Mouse (Mus musculus) limb, embryonic 11.5 days (tissue): ENCODE results near the gene Myh9. TPM values are rescaled to one million over a fixed set of nuclear protein-coding genes. Genes with fewer than 3 reads are reported as not detected.
"Not testable (repeated sequence)": the region's sequence is repeated elsewhere in the genome, so short reads cannot be mapped to it uniquely, and the experiment has no call there.

Experiments used
- ATAC-seq: fragments of 200-750 bp; cut with Nextera tagmentation; 2 replicates; pipeline ENCODE4 v1.8.0; 2017; ENCODE audit warnings: low read depth; ENCODE audit not compliant: insufficient number of reproducible peaks, low FRiP score, low TSS enrichment
- DNase-seq: peaks from one replicate; pipeline ENCODE4 v3.0.0-alpha.2; 2015; ENCODE audit warnings: low spot score
- H3K27ac ChIP-seq: fragments of 300-500 bp; sonication (generic); replicated peaks from 2 replicates; pipeline ENCODE4 v1.5.1; 2014; ENCODE audit warnings: low read depth, mild to moderate bottlenecking, low read length
- H3K27me3 ChIP-seq: fragments of 300-500 bp; sonication (generic); 2 replicates; pipeline ENCODE4 v1.6.1; 2014; ENCODE audit warnings: mild to moderate bottlenecking, low read length, mixed read lengths; ENCODE audit not compliant: control insufficient read depth, insufficient read depth
- H3K36me3 ChIP-seq: fragments of 300-500 bp; sonication (generic); 2 replicates; pipeline ENCODE4 v1.6.1; 2014; ENCODE audit warnings: mild to moderate bottlenecking, low read length, moderate library complexity, mixed read lengths; ENCODE audit not compliant: control insufficient read depth, insufficient read depth
- H3K4me1 ChIP-seq: fragments of 300-500 bp; sonication (generic); 2 replicates; pipeline ENCODE4 v1.6.1; 2014; ENCODE audit warnings: low read length, mixed read lengths; ENCODE audit not compliant: control insufficient read depth, insufficient read depth
- H3K4me2 ChIP-seq: fragments of 300-500 bp; sonication (generic); 2 replicates; pipeline ENCODE4 v1.6.1; 2014; ENCODE audit warnings: low read depth, mild to moderate bottlenecking, moderate library complexity; ENCODE audit not compliant: severe bottlenecking
- H3K4me3 ChIP-seq: fragments of 300-500 bp; sonication (generic); 2 replicates; pipeline ENCODE4 v1.5.1; 2014; ENCODE audit warnings: low read depth, low read length
- H3K9ac ChIP-seq: fragments of 300-500 bp; sonication (generic); 2 replicates; pipeline ENCODE4 v1.6.1; 2014; ENCODE audit warnings: mild to moderate bottlenecking, low read length
- H3K9me3 ChIP-seq: fragments of 300-500 bp; sonication (generic); 2 replicates; pipeline ENCODE4 v1.6.1; 2016; ENCODE audit warnings: low read length; ENCODE audit not compliant: control insufficient read depth
- WGBS: fragments of 180-500 bp; shearing (Covaris S2); extraction: QIAGEN DNeasy Blood & Tissue Kit; methylation state at CpG from one replicate; pipeline ENCODE4 v1.1.7; 2014; 5-methylcytosine and 5-hydroxymethylcytosine counted together
- polyA plus RNA-seq: library from polyadenylated mRNA; unstranded; fragments of >200 nt; fragmentation: Nextera tagmentation; extraction: Ambion mirVana; gene quantifications from 2 replicates; pipeline ENCODE4 v1.2.1, GENCODE M21; 2014

Gene Myh9
- polyA plus RNA-seq, 1 experiment from 2014 or later, result 33.2 TPM

- not testable (repeated sequence) for H3K36me3 ChIP-seq, H3K9me3 ChIP-seq, ATAC-seq, H3K4me2 ChIP-seq, H3K27ac ChIP-seq, H3K9ac ChIP-seq, H3K4me3 ChIP-seq, H3K27me3 ChIP-seq, DNase-seq
- H3K4me1 ChIP-seq, result peaks cover 21% of the 10 kb centered on the region
- WGBS, result 64% methylated on average over 12 of the region's 13 CpGs
Observed at GRCm38 (mm10) chr15:77843494-77844041, 1.6 kb upstream of the Myh9 start.

GRCm38 (mm10) chr15:77843046-77843445 lies 1.1 kb upstream of the Myh9 start:
- WGBS, result 25% methylated on average over 2 of the region's 2 CpGs
- no peak overlapping the region for H3K27ac ChIP-seq
- peak overlapping the region; percentile 15; the same call in 1 of the 2 replicates for H3K4me2 ChIP-seq
- no peak overlapping the region for H3K4me3 ChIP-seq
- no peak for ATAC-seq
- no peaks in the 10 kb centered on the region for H3K27me3 ChIP-seq
- H3K9ac ChIP-seq, result no peak overlapping the region
- peaks cover 24% of the 10 kb centered on the region for H3K4me1 ChIP-seq
- no peaks in the 10 kb centered on the region for H3K36me3 ChIP-seq
- H3K9me3 ChIP-seq, result no peaks in the 10 kb centered on the region
- DNase-seq, result no peak

- H3K4me3 ChIP-seq, result peak overlapping the region; percentile 91
- H3K4me2 ChIP-seq, result peak overlapping the region; percentile 91
- peak overlapping the region; percentile 82 for H3K27ac ChIP-seq
- under 1% methylated on average over 79 of the region's 80 CpGs for WGBS
- H3K36me3 ChIP-seq, result no peaks in the 10 kb centered on the region
- peaks cover 36% of the 10 kb centered on the region for H3K4me1 ChIP-seq
- H3K9ac ChIP-seq, result peak overlapping the region; percentile 86
- H3K27me3 ChIP-seq, result no peaks in the 10 kb centered on the region
- peak; percentile 41 for ATAC-seq
- DNase-seq, result no peak
- no peaks in the 10 kb centered on the region for H3K9me3 ChIP-seq
Observed at GRCm38 (mm10) chr15:77841361-77842046, 471 bp downstream of the Myh9 start.

- Histone ChIP-seq H3K4me2 (peak overlapping the region; percentile 91), H3K27ac (peak overlapping the region; percentile 30; the same call in 1 of the 2 replicates), H3K36me3 (no peaks in the 10 kb centered on the region), H3K4me3 (peak overlapping the region; percentile 91), H3K27me3 (no peaks in the 10 kb centered on the region), H3K9me3 (no peaks in the 10 kb centered on the region), H3K9ac (peak overlapping the region; percentile 86), H3K4me1 (peaks cover 44% of the 10 kb centered on the region)
- WGBS, result 7% methylated on average over 36 of the region's 36 CpGs
- ATAC-seq, result no peak
- DNase-seq, result peak; percentile 38
Observed at GRCm38 (mm10) chr15:77840450-77841360, 1.3 kb downstream of the Myh9 start.

GRCm38 (mm10) chr15:77839529-77840286 lies 2.3 kb downstream of the Myh9 start:
- H3K9ac ChIP-seq, result peak overlapping the region; percentile 43
- DNase-seq, result peak; percentile 23
- peak overlapping the region; percentile 91 for H3K4me2 ChIP-seq
- no peaks in the 10 kb centered on the region for H3K9me3 ChIP-seq
- no peaks in the 10 kb centered on the region for H3K36me3 ChIP-seq
- WGBS, result 13% methylated on average over 10 of the region's 10 CpGs
- H3K27me3 ChIP-seq, result no peaks in the 10 kb centered on the region
- H3K27ac ChIP-seq, result peak overlapping the region; percentile 77
- peak overlapping the region; percentile 91 for H3K4me3 ChIP-seq
- no peak for ATAC-seq
- H3K4me1 ChIP-seq, result peaks cover 46% of the 10 kb centered on the region

GRCm38 (mm10) chr15:77838530-77839387 lies 3.2 kb downstream of the Myh9 start:
- DNase-seq, result peak; percentile 52
- Histone ChIP-seq H3K4me3 (no peak overlapping the region; the same call in 1 of the 2 replicates), H3K27ac (peak overlapping the region; percentile 77), H3K9me3 (no peaks in the 10 kb centered on the region), H3K9ac (peak overlapping the region; percentile 22; the same call in 1 of the 2 replicates), H3K27me3 (no peaks in the 10 kb centered on the region), H3K4me2 (peak overlapping the region; percentile 91), H3K4me1 (peaks cover 53% of the 10 kb centered on the region), H3K36me3 (no peaks in the 10 kb centered on the region)
- ATAC-seq, result no peak
- WGBS, result 15% methylated on average over 4 of the region's 4 CpGs

GRCm38 (mm10) chr15:77837444-77838117 lies 4.4 kb downstream of the Myh9 start:
- Histone ChIP-seq H3K27me3 (no peaks in the 10 kb centered on the region), H3K9me3 (no peaks in the 10 kb centered on the region), H3K4me3 (no peak overlapping the region), H3K27ac (peak overlapping the region; percentile 51; the same call in 1 of the 2 replicates), H3K4me1 (peaks cover 55% of the 10 kb centered on the region), H3K4me2 (no peak overlapping the region), H3K9ac (no peak overlapping the region; the same call in 1 of the 2 replicates), H3K36me3 (no peaks in the 10 kb centered on the region)
- WGBS, result 78% methylated on average over 10 of the region's 10 CpGs
- ATAC-seq (no peak), DNase-seq (no peak)
